Mouse (Mus musculus) lung, postnatal 0 days (tissue): ENCODE results near the gene Nek4. TPM values are rescaled to one million over a fixed set of nuclear protein-coding genes. Genes with fewer than 3 reads are reported as not detected.

Experiments used
- ATAC-seq: fragments of 200-750 bp; cut with Nextera tagmentation; 2 replicates; pipeline ENCODE4 v1.8.0; 2017; ENCODE audit warnings: moderate library complexity
- DNase-seq: peaks from one replicate; pipeline ENCODE4 v3.0.0-alpha.2; 2016; ENCODE audit warnings: low spot score
- H3K27ac ChIP-seq: fragments of 300-500 bp; sonication (generic); 2 replicates; pipeline ENCODE4 v1.5.1; 2014; ENCODE audit warnings: antibody characterized with exemption, mild to moderate bottlenecking, low read length, mixed read lengths
- H3K27me3 ChIP-seq: fragments of 300-500 bp; sonication (generic); replicated peaks from 2 replicates; pipeline ENCODE4 v1.6.1; 2014; ENCODE audit warnings: low read length, mixed read lengths; ENCODE audit not compliant: insufficient read depth
- H3K36me3 ChIP-seq: fragments of 300-500 bp; sonication (generic); 2 replicates; pipeline ENCODE4 v1.6.1; 2014; ENCODE audit warnings: low read length, mixed read lengths; ENCODE audit not compliant: insufficient read depth
- H3K4me1 ChIP-seq: fragments of 300-500 bp; sonication (generic); 2 replicates; pipeline ENCODE4 v1.6.1; 2014; ENCODE audit warnings: antibody characterized with exemption, low read depth, low read length, mixed read lengths; ENCODE audit not compliant: insufficient read depth
- H3K4me2 ChIP-seq: fragments of 300-500 bp; sonication (generic); replicated peaks from 2 replicates; pipeline ENCODE4 v1.6.1; 2014; ENCODE audit warnings: low read depth, mild to moderate bottlenecking, low read length, moderate library complexity, mixed read lengths
- H3K4me3 ChIP-seq: fragments of 300-500 bp; sonication (generic); 2 replicates; pipeline ENCODE4 v1.5.1; 2014; ENCODE audit warnings: low read depth, low read length
- H3K9ac ChIP-seq: fragments of 300-500 bp; sonication (generic); replicated peaks from 2 replicates; pipeline ENCODE4 v1.6.1; 2014; ENCODE audit warnings: low read depth, mild to moderate bottlenecking
- H3K9me3 ChIP-seq: fragments of 300-500 bp; sonication (generic); 2 replicates; pipeline ENCODE4 v1.6.1; 2016; ENCODE audit warnings: low read length, mixed read lengths
- CTCF ChIP-seq: IDR thresholded peaks from 2 replicates; pipeline ENCODE4 v1.5.1; 2016; ENCODE audit warnings: antibody characterized with exemption, mild to moderate bottlenecking
- EP300 ChIP-seq: IDR thresholded peaks from 2 replicates; pipeline ENCODE4 v1.6.1; 2016; ENCODE audit warnings: antibody characterized with exemption, mild to moderate bottlenecking, control low read depth
- WGBS: fragments of 180-500 bp; shearing (Covaris S2); extraction: QIAGEN DNeasy Blood & Tissue Kit; methylation state at CpG from one replicate; pipeline ENCODE4 v1.1.7; 2014; 5-methylcytosine and 5-hydroxymethylcytosine counted together
- polyA plus RNA-seq: library from polyadenylated mRNA; unstranded; fragments of >200 nt; fragmentation: Nextera tagmentation; extraction: Ambion mirVana; gene quantifications from 2 replicates; pipeline ENCODE4 v1.2.1, GENCODE M21; 2015

Gene Nek4
- polyA plus RNA-seq, 1 experiment from 2014 or later, result 4.9 TPM

GRCm38 (mm10) chr14:30911141-30911540 is 40.0 kb upstream of the Nek4 start:
- H3K27ac ChIP-seq, result no peak overlapping the region
- H3K36me3 ChIP-seq, result no peaks in the 10 kb centered on the region
- H3K9me3 ChIP-seq, result no peaks in the 10 kb centered on the region
- TF ChIP-seq EP300, result no peak
- no peak for TF ChIP-seq CTCF
- no peak for ATAC-seq
- H3K4me1 ChIP-seq, result peaks cover 11% of the 10 kb centered on the region; the same call in 1 of the 2 replicates
- DNase-seq, result no peak
- H3K27me3 ChIP-seq, result no peaks in the 10 kb centered on the region
- WGBS, result 72% methylated on average over 8 of the region's 8 CpGs
- H3K4me3 ChIP-seq, result no peak overlapping the region
- H3K4me2 ChIP-seq, result no peak overlapping the region
- H3K9ac ChIP-seq, result no peak overlapping the region

- WGBS, result 82% methylated on average over 8 of the region's 8 CpGs
- Histone ChIP-seq H3K4me1 (peaks cover 4% of the 10 kb centered on the region; the same call in 1 of the 2 replicates), H3K36me3 (no peaks in the 10 kb centered on the region), H3K9ac (no peak overlapping the region), H3K27me3 (no peaks in the 10 kb centered on the region), H3K4me2 (no peak overlapping the region), H3K4me3 (no peak overlapping the region), H3K27ac (no peak overlapping the region), H3K9me3 (no peaks in the 10 kb centered on the region)
- DNase-seq, result no peak
- TF ChIP-seq EP300, result no peak
- TF ChIP-seq CTCF, result no peak
- no peak for ATAC-seq
Measured at GRCm38 (mm10) chr14:30912641-30913040, 38.5 kb upstream of the Nek4 start.

- ATAC-seq, result peak; percentile 51
- 54% methylated on average over 5 of the region's 5 CpGs for WGBS
- no peak overlapping the region for H3K4me2 ChIP-seq
Measured at GRCm38 (mm10) chr14:30913404-30913803, 37.8 kb upstream of the Nek4 start.

GRCm38 (mm10) chr14:30916516-30916915 is 34.7 kb upstream of the Nek4 start:
- no peak overlapping the region for H3K27ac ChIP-seq
- H3K4me2 ChIP-seq, result no peak overlapping the region
- 96% methylated on average over 1 of the region's 1 CpGs for WGBS
- H3K9ac ChIP-seq, result no peak overlapping the region
- DNase-seq (no peak), ATAC-seq (no peak)
- no peak overlapping the region for H3K4me3 ChIP-seq
- H3K36me3 ChIP-seq, result no peaks in the 10 kb centered on the region
- H3K27me3 ChIP-seq, result no peaks in the 10 kb centered on the region
- TF ChIP-seq EP300 (no peak), CTCF (no peak)
- H3K9me3 ChIP-seq, result no peaks in the 10 kb centered on the region
- H3K4me1 ChIP-seq, result peaks cover 4% of the 10 kb centered on the region; the same call in 1 of the 2 replicates

More at GRCm38 (mm10) chr14:30913404-30913803, 37.8 kb upstream of the Nek4 start:
- Histone ChIP-seq H3K27ac (no peak overlapping the region), H3K9me3 (no peaks in the 10 kb centered on the region), H3K4me1 (peaks cover 4% of the 10 kb centered on the region; the same call in 1 of the 2 replicates), H3K36me3 (no peaks in the 10 kb centered on the region), H3K4me3 (no peak overlapping the region), H3K9ac (no peak overlapping the region), H3K27me3 (no peaks in the 10 kb centered on the region)
- TF ChIP-seq EP300, result no peak
- peak; percentile 42 for DNase-seq

GRCm38 (mm10) chr14:30922053-30922670 is 29.0 kb upstream of the Nek4 start:
- ATAC-seq, result peak; percentile 70
- H3K27ac ChIP-seq, result no peak overlapping the region

GRCm38 (mm10) chr14:30923375-30924105 is 27.6 kb upstream of the Nek4 start, which contains the start of gene Itih3:
Itih3 (minus strand) TSS chr14:30923760.
- Histone ChIP-seq H3K4me2 (no peak within 1 kb of the TSS), H3K27me3 (no peaks in the 10 kb centered on the region), H3K4me3 (no peak within 1 kb of the TSS), H3K36me3 (no peaks in the 10 kb centered on the region), H3K4me1 (no peaks in the 10 kb centered on the region), H3K9ac (no peak within 1 kb of the TSS), H3K9me3 (no peaks in the 10 kb centered on the region), H3K27ac (no peak within 1 kb of the TSS)
- DNase-seq (no peak), ATAC-seq (peak; percentile 8; the same call in 1 of the 2 replicates)
- TF ChIP-seq EP300 (no peak), CTCF (no peak)
- WGBS, result 37% methylated on average over 6 of the region's 6 CpGs

More at GRCm38 (mm10) chr14:30922053-30922670, 29.0 kb upstream of the Nek4 start:
- TF ChIP-seq EP300, result no peak
- no peak for TF ChIP-seq CTCF
- no peak overlapping the region for H3K4me2 ChIP-seq
- no peaks in the 10 kb centered on the region for H3K36me3 ChIP-seq
- 37% methylated on average over 8 of the region's 8 CpGs for WGBS
- peak; percentile 75 for DNase-seq
- H3K9me3 ChIP-seq, result no peaks in the 10 kb centered on the region
- H3K27me3 ChIP-seq, result no peaks in the 10 kb centered on the region
- H3K4me1 ChIP-seq, result no peaks in the 10 kb centered on the region
- no peak overlapping the region for H3K4me3 ChIP-seq
- no peak overlapping the region for H3K9ac ChIP-seq
